Mouse (Mus musculus) bone marrow macrophage, adult 2 months (primary cell): ENCODE data around the gene Dclre1c.

ENCODE experiments used
- CTCF ChIP-seq: IDR thresholded peaks from 2 replicates; pipeline ENCODE4 v1.5.1; 2012; ENCODE audit warnings: low read depth, mild to moderate bottlenecking, low read length, moderate library complexity
- POLR2A ChIP-seq: IDR thresholded peaks from 2 replicates; pipeline ENCODE4 v1.6.1; 2012; ENCODE audit warnings: mild to moderate bottlenecking, low read depth, low read length, borderline replicate concordance

DNA sequence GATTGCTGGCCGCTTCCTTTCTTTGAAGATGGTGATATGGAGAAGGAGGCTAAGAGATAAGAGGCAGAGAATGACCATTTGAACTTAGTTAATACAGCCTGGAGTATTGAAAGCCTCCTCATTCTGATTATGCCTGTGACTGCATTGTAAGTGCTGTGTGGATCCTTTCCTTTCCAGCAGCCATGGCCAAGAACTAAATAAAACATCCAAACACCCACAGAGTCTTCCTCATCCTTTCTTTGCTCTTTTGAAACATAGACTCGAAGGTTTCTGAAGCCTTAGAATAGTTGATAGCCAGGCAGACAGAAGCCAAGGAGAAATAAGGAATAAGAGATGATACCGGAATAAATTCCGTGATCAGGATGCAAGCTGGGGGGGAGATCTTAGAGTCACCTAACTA is 17.9 kb upstream of the Dclre1c start:
- TF ChIP-seq CTCF (no peak), POLR2A (no peak)
